Mouse (Mus musculus) intestine, embryonic 16.5 days (tissue): ENCODE data around the gene Hrk. TPM values are rescaled to one million over a fixed set of nuclear protein-coding genes. Genes with fewer than 3 reads are reported as not detected.

Source experiments
- ATAC-seq: fragments of 200-750 bp; cut with Nextera tagmentation; 2 replicates; pipeline ENCODE4 v1.8.0; 2017; ENCODE audit warnings: moderate TSS enrichment, moderate library complexity
- H3K27ac ChIP-seq: fragments of 300-500 bp; sonication (generic); 2 replicates; pipeline ENCODE4 v1.5.1; 2014; ENCODE audit warnings: mild to moderate bottlenecking, low read length
- H3K27me3 ChIP-seq: fragments of 300-500 bp; sonication (generic); replicated peaks from 2 replicates; pipeline ENCODE4 v1.6.1; 2014; ENCODE audit warnings: low read length, control low read depth, mixed read lengths; ENCODE audit not compliant: control insufficient read depth, insufficient read depth
- H3K36me3 ChIP-seq: fragments of 300-500 bp; sonication (generic); 2 replicates; pipeline ENCODE4 v1.6.1; 2014; ENCODE audit warnings: low read length, control low read depth; ENCODE audit not compliant: control insufficient read depth, insufficient read depth
- H3K4me1 ChIP-seq: fragments of 300-500 bp; sonication (generic); 2 replicates; pipeline ENCODE4 v1.6.1; 2014; ENCODE audit warnings: low read length, control low read depth, mixed read lengths; ENCODE audit not compliant: control insufficient read depth, insufficient read depth
- H3K4me2 ChIP-seq: fragments of 300-500 bp; sonication (generic); 2 replicates; pipeline ENCODE4 v1.6.1; 2014; ENCODE audit warnings: low read depth, low read length, control low read depth
- H3K4me3 ChIP-seq: fragments of 300-500 bp; sonication (generic); 2 replicates; pipeline ENCODE4 v1.5.1; 2014; ENCODE audit warnings: mild to moderate bottlenecking, low read length
- H3K9ac ChIP-seq: fragments of 300-500 bp; sonication (generic); 2 replicates; pipeline ENCODE4 v1.6.1; 2014; ENCODE audit warnings: low read depth, low read length
- H3K9me3 ChIP-seq: fragments of 300-500 bp; sonication (generic); 2 replicates; pipeline ENCODE4 v1.6.1; 2016; ENCODE audit warnings: low read length, control low read depth; ENCODE audit not compliant: control insufficient read depth
- WGBS: fragments of 180-500 bp; shearing (Covaris S2); extraction: QIAGEN DNeasy Blood & Tissue Kit; methylation state at CpG from one replicate; pipeline ENCODE4 v1.1.7; 2014; 5-methylcytosine and 5-hydroxymethylcytosine counted together
- polyA plus RNA-seq: library from polyadenylated mRNA; unstranded; fragments of >200 nt; fragmentation: Nextera tagmentation; extraction: Ambion mirVana; gene quantifications from 2 replicates; pipeline ENCODE4 v1.2.1, GENCODE M21; 2015

Gene Hrk
- polyA plus RNA-seq, 1 experiment from 2014 or later = 0.21 TPM

DNA sequence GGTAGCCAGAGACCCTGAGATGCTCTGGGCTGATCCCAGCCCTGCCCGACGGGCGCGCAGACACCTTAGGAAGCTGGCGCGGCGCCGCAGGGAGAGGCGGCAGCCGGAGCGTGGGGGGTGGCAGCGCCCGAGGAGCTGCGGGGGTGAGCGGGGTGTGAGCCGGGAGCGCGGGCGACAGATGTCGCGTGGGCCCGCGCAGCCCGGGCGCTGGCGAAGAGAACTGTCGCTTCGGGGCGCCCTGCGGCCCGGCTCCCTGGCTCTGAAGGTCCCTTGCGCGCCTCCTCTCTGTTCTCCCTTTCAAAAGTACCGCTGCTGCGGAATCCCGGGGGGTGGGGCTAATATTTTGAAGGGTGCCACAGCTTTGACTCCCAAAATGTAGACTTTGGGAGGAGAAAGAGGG, 7.2 kb downstream of the Hrk start:
- 1% methylated on average over 36 of the region's 36 CpGs for WGBS
- H3K27ac ChIP-seq = no peak overlapping the region
- peak overlapping the region; percentile 67 for H3K4me2 ChIP-seq
- H3K4me1 ChIP-seq = peaks cover 25% of the 10 kb centered on the region
- H3K27me3 ChIP-seq = peaks cover 63% of the 10 kb centered on the region
- no peak for ATAC-seq
- H3K4me3 ChIP-seq = peak overlapping the region; percentile 49
- peak overlapping the region; percentile 37; the same call in 1 of the 2 replicates for H3K9ac ChIP-seq
- H3K36me3 ChIP-seq = no peaks in the 10 kb centered on the region
- peaks cover 7% of the 10 kb centered on the region for H3K9me3 ChIP-seq

DNA sequence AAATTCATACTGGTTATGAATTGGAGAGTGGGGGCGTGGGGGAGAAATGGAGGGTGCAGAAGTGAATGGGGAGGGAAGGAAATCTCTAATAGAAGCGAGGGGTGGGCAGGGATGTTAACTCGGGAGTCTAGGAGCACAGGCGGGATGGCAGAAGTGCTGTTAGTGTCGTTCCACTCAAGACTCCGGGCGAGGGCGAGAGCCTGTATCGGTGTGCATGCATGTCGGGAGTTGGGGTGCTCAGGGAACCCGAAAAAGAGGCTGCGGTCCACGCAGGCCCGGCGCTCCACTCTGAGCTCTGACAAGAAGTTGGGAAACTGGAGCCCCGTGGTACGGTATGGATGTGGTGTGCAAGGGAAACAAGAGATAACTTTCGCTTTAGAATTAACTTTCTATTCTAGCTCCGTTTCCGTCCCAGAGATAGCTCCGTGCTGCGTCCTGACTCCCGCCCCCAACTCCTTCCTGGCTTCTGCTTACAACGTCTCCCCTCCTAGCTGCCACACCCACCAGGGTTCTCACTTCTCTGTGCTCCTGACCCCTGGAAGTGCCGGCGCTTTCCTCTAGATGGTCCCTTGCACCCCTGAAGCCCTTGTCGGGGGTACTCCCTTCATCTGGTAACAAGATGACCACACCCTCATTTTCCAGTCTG, 7.8 kb downstream of the Hrk start:
- Histone ChIP-seq H3K4me2 (peak overlapping the region; percentile 67), H3K27me3 (peaks cover 63% of the 10 kb centered on the region), H3K4me3 (peak overlapping the region; percentile 49), H3K9ac (peak overlapping the region; percentile 37; the same call in 1 of the 2 replicates), H3K36me3 (no peaks in the 10 kb centered on the region), H3K27ac (no peak overlapping the region), H3K9me3 (peaks cover 7% of the 10 kb centered on the region), H3K4me1 (peaks cover 25% of the 10 kb centered on the region)
- WGBS = under 1% methylated on average over 27 of the region's 27 CpGs
- no peak for ATAC-seq

DNA sequence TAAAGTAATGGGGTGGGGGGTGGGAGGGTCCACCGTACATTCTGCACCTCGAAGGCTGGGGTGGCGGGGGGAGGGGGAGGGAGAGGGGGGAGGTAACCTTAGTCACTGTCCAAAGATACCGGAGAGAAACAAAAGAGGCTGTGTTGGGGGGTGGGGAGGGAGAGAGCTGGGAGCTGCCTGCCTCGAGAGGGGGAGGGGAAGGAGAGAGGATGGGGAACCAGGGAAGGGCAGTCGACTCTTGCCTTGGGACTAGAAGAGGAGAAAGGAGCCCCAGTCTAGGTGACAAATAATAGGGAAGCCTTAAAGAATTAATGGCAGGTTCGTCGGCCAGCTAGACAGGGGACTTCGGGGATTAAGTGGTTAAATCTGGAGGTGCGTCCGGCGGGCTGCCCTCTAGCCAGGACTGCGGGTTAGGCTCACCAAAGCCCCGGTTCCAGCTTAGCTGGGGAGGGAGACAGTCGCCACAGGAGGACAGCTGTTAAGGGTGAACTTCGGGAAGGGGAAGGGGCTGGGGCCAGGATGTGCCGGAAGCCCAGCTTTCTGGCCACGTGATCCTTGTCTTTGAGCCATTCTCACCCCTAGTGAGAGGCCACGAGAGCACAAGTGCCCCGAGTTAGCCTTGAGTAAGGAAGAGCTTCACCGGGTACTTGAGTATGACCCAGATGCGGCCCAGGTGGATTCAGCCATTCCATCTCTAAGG, 10.0 kb downstream of the Hrk start:
- Histone ChIP-seq H3K4me1 (peaks cover 20% of the 10 kb centered on the region), H3K9ac (no peak overlapping the region), H3K4me3 (no peak overlapping the region; the same call in 1 of the 2 replicates), H3K36me3 (no peaks in the 10 kb centered on the region), H3K27ac (no peak overlapping the region), H3K9me3 (peaks cover 7% of the 10 kb centered on the region), H3K27me3 (peaks cover 52% of the 10 kb centered on the region), H3K4me2 (peak overlapping the region; percentile 23)
- under 1% methylated on average over 22 of the region's 22 CpGs for WGBS
- no peak for ATAC-seq

DNA sequence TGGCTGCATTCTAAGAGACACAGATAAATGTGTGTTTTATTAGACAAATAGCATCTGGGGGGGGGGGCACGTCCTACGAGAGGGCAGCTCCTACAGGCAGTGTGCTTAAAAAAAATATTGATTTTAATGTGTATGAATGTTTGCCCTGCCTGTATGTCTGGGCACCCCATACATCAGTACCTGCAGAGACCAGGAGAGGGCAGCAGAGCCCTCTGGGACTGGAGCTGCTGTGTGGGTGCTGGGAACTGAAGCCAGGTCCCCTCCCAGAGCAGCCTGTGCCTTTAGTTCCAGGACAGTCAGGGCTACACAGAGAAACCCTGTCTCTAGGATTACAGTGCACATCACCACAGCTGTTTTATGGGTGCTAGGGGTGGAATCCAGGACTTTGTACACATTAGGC, 10.7 kb downstream of the Hrk start:
- no peak overlapping the region for H3K9ac ChIP-seq
- no peak overlapping the region for H3K4me2 ChIP-seq
- WGBS = 21% methylated on average over 2 of the region's 2 CpGs
- peaks cover 13% of the 10 kb centered on the region for H3K4me1 ChIP-seq
- no peak overlapping the region for H3K4me3 ChIP-seq
- peaks cover 7% of the 10 kb centered on the region for H3K9me3 ChIP-seq
- no peak for ATAC-seq
- H3K27ac ChIP-seq = no peak overlapping the region
- H3K27me3 ChIP-seq = peaks cover 50% of the 10 kb centered on the region
- H3K36me3 ChIP-seq = no peaks in the 10 kb centered on the region

DNA sequence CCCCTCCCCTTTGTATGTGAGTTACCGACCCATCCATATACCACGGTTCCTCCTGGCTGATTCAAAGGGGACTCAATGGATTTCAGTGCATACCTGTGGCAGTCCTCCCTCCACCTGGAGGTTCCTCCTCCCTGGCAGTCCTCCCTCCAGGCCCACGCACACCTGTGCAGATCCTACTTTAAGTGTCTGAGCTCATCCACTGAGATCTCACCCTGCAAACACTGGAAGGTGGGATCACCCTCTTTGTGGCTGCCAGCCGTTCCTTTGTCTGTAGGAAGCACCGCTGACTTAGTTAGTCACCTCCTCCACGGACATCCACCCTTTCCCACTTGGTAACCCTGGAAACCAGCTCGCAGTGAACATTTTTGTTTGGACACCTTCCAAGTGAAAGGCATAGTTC, 13.2 kb downstream of the Hrk start:
- 64% methylated on average over 7 of the region's 7 CpGs for WGBS
- Histone ChIP-seq H3K4me2 (no peak overlapping the region), H3K4me3 (no peak overlapping the region), H3K4me1 (no peaks in the 10 kb centered on the region; the same call in 1 of the 2 replicates), H3K9ac (no peak overlapping the region), H3K27ac (no peak overlapping the region), H3K9me3 (peaks cover 7% of the 10 kb centered on the region), H3K27me3 (peaks cover 31% of the 10 kb centered on the region), H3K36me3 (no peaks in the 10 kb centered on the region)
- no peak for ATAC-seq

DNA sequence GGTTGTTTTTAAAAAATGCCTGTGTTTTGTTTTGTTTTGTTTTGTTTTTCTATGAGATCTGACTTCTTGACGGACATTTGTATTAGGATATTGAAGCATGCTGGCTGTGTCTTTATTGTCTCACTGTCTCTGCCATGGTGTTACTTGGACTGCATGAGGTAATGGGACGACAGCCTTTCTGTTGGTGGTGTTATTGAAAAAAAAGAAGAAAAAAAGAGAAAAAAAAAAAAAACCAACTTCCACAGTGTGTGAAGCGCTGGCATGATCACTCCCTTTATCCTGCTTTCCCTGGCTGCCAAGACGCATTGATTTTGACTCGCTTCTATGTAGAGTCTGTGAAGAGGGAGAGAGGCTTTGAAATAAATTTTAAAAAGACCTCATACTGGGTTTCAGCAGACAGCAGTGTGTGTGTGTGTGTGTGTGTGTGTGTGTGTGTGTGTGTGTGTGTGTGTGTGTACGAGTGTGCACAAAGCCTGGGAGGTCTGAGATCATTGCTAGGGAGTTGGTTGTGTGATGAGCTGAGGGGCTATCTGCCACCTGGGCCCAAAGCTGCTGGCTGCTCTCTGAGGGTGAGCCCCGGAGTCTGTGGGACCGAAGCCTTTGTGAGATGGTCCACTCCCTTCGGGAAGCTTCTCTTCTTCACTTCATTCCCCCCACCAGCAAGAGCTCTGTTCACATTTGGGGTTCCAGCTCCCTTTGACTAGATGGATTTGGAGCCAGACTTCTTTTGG, 22.6 kb downstream of the Hrk start:
- H3K27me3 ChIP-seq = peaks cover 8% of the 10 kb centered on the region
- H3K9me3 ChIP-seq = no peaks in the 10 kb centered on the region
- H3K4me1 ChIP-seq = no peaks in the 10 kb centered on the region
- H3K36me3 ChIP-seq = no peaks in the 10 kb centered on the region
- whole genome bisulfite sequencing = 80% methylated on average over 9 of the region's 9 CpGs
- no peak for ATAC-seq
- no peak overlapping the region for H3K9ac ChIP-seq
- H3K4me3 ChIP-seq = no peak overlapping the region
- no peak overlapping the region for H3K4me2 ChIP-seq
- no peak overlapping the region for H3K27ac ChIP-seq

DNA sequence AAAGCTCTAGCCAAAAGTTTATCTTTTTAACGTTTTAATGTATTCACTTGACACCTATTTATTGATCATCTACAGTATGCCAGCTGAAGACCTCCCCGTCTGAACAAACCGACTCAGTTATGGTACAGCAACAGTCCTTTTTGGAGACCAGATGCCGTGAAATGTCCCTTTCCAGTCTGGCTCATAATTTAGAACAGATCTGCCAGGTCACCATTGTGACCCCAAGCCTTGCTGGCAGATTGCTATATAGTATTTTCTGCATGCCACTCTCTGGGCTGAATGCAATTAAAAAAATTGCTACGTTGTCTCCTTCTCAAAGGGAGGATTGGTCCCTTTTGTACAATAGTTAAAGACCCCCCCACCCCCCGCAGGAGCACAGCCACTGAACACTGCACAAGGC, 23.9 kb downstream of the Hrk start:
- no peak for ATAC-seq
- Histone ChIP-seq H3K36me3 (no peaks in the 10 kb centered on the region), H3K4me3 (no peak overlapping the region), H3K9ac (no peak overlapping the region), H3K27me3 (peaks cover 8% of the 10 kb centered on the region), H3K27ac (no peak overlapping the region), H3K4me1 (no peaks in the 10 kb centered on the region), H3K9me3 (no peaks in the 10 kb centered on the region), H3K4me2 (no peak overlapping the region)
- WGBS = 53% methylated on average over 6 of the region's 6 CpGs

DNA sequence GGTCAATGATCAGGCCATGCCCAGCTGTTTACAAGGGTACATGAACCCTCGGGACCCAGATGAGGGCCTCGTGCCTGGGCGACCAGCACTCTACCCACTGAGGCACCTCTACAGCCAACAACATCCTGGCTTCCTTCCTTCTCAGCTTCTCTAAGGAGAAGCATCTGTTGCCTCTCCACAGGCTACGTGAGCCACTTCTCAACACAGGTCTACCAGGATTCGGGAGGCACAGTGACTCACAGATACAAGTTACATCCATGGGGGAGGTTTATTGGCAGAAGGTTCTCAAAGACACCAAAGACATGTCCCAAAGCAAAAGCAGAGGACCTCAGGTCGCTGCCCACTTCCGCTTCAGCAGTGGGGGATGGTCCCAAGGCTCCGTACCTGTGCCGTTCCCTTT, 26.0 kb downstream of the Hrk start:
- H3K36me3 ChIP-seq = no peaks in the 10 kb centered on the region
- no peaks in the 10 kb centered on the region for H3K9me3 ChIP-seq
- no peaks in the 10 kb centered on the region for H3K4me1 ChIP-seq
- H3K27me3 ChIP-seq = peaks cover 8% of the 10 kb centered on the region
- no peak overlapping the region for H3K27ac ChIP-seq
- H3K4me3 ChIP-seq = no peak overlapping the region
- no peak for ATAC-seq
- WGBS = 76% methylated on average over 9 of the region's 9 CpGs
- H3K9ac ChIP-seq = no peak overlapping the region
- H3K4me2 ChIP-seq = no peak overlapping the region

DNA sequence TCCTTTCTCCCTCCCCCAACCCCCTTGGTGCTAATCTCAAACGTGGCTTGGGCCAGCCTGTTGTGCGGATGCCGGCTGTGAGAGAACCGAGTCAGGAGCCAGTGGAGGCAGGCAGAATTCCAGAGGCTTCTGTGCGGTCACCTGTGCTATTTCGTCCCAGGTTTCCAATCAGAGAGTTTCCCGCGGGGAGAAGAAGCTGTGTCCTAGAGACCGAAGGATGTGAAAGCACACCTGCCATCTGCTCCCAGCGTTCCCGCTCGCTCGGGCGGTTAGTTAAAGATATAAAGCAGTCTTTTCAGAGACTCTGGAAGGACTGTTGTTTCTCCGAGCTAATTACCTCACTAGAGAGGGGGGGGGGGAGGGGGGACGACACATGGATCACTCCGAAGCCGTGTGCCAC, 27.8 kb downstream of the Hrk start:
- H3K36me3 ChIP-seq = no peaks in the 10 kb centered on the region
- H3K4me2 ChIP-seq = no peak overlapping the region
- H3K4me1 ChIP-seq = no peaks in the 10 kb centered on the region
- no peak overlapping the region for H3K9ac ChIP-seq
- no peaks in the 10 kb centered on the region for H3K9me3 ChIP-seq
- no peak overlapping the region for H3K4me3 ChIP-seq
- ATAC-seq = no peak
- no peak overlapping the region for H3K27ac ChIP-seq
- peaks cover 8% of the 10 kb centered on the region for H3K27me3 ChIP-seq
- 34% methylated on average over 18 of the region's 18 CpGs for WGBS
